Mouse (Mus musculus): ENCODE measurements at regions not wholly inside any gene's neighbourhood (a gene's known extent, or its start where the extent isn't known, plus 50 kb on each side); places are given as distances from the start of the nearest gene placed in this dataset.

DNA sequence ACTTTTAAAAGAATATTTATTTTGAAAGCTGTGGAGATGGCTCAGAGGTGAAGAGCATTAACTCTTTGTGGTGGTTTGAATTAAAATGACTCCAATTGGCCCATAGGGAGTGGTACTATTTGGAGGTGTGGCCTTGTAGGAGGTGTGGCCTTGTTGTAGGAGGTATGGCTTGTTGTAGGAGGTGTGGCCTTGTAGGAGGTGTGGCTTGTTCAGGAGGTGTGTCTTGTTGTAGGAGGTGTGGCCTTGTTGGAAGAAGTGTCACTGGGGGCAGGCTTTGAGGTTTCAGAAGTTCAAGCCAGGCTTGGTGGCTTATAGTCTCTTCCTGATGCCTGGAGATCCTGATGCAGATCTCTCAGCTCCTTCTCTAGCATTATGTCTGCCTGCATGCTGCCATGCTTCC lies 434.5 kb downstream of the Ate1 start:
- no peak for TF ChIP-seq USF1 (IDR thresholded peaks at IDR 0.05; ENCODE audit: low read depth)
- TF ChIP-seq MYOD1 (IDR thresholded peaks at IDR 0.05; ENCODE audit: control insufficient read depth, insufficient read length, low read depth): no peak
- no peak for TF ChIP-seq MAX (IDR thresholded peaks at IDR 0.05)
- Histone ChIP-seq H3K4me3 (ENCODE audit: insufficient read depth, poor library complexity, severe bottlenecking) (no peak overlapping the region), H3K79me3 (ENCODE audit: low read depth) (no peaks in the 10 kb centered on the region), H3ac (ENCODE audit: control insufficient read depth, insufficient read length, low read depth) (no peak overlapping the region), H3K27me3 (ENCODE audit: control insufficient read depth, insufficient read depth, insufficient read length) (no peaks in the 10 kb centered on the region), H3K36me3 (ENCODE audit: control insufficient read depth, insufficient read depth) (no peaks in the 10 kb centered on the region), H3K79me2 (ENCODE audit: control insufficient read depth, insufficient read depth) (no peaks in the 10 kb centered on the region)

GRCm38 (mm10) chr7:130089896-130090610 lies 430.1 kb downstream of the Ate1 start:
- Histone ChIP-seq H3K79me2 (ENCODE audit: control insufficient read depth, insufficient read depth) (no peaks in the 10 kb centered on the region), H3K36me3 (ENCODE audit: control insufficient read depth, insufficient read depth) (no peaks in the 10 kb centered on the region), H3K4me3 (ENCODE audit: insufficient read depth, poor library complexity, severe bottlenecking) (no peak overlapping the region), H3K27me3 (ENCODE audit: control insufficient read depth, insufficient read depth, insufficient read length) (no peaks in the 10 kb centered on the region), H3K79me3 (ENCODE audit: low read depth) (no peaks in the 10 kb centered on the region), H3ac (ENCODE audit: control insufficient read depth, insufficient read length, low read depth) (no peak overlapping the region)
- TF ChIP-seq MYOD1 (IDR thresholded peaks at IDR 0.05; ENCODE audit: control insufficient read depth, insufficient read length, low read depth): no peak
- TF ChIP-seq USF1 (IDR thresholded peaks at IDR 0.05; ENCODE audit: low read depth): no peak
- no peak for TF ChIP-seq CEBPB (IDR thresholded peaks at IDR 0.05; ENCODE audit: low read depth)
- TF ChIP-seq MAX (IDR thresholded peaks at IDR 0.05): no peak
- TF ChIP-seq FOSL1 (IDR thresholded peaks at IDR 0.05; ENCODE audit: insufficient read depth, low read length, poor library complexity, severe bottlenecking): no peak
- TF ChIP-seq CTCF (IDR thresholded peaks at IDR 0.05; ENCODE audit: control insufficient read depth, insufficient read depth, insufficient read length): no peak
- TF ChIP-seq MYOG (IDR thresholded peaks at IDR 0.05; ENCODE audit: control insufficient read depth, extremely low read depth, insufficient read length): no peak

GRCm38 (mm10) chr7:130091942-130092341 lies 428.2 kb downstream of the Ate1 start:
- TF ChIP-seq CTCF (IDR thresholded peaks at IDR 0.05; ENCODE audit: control insufficient read depth, insufficient read depth, insufficient read length) (no peak), MAX (IDR thresholded peaks at IDR 0.05) (no peak), MYOD1 (IDR thresholded peaks at IDR 0.05; ENCODE audit: control insufficient read depth, insufficient read length, low read depth) (no peak), MYOG (IDR thresholded peaks at IDR 0.05; ENCODE audit: control insufficient read depth, extremely low read depth, insufficient read length) (no peak), USF1 (IDR thresholded peaks at IDR 0.05; ENCODE audit: low read depth) (no peak), CEBPB (IDR thresholded peaks at IDR 0.05; ENCODE audit: low read depth) (no peak), FOSL1 (IDR thresholded peaks at IDR 0.05; ENCODE audit: insufficient read depth, low read length, poor library complexity, severe bottlenecking) (no peak)

DNA sequence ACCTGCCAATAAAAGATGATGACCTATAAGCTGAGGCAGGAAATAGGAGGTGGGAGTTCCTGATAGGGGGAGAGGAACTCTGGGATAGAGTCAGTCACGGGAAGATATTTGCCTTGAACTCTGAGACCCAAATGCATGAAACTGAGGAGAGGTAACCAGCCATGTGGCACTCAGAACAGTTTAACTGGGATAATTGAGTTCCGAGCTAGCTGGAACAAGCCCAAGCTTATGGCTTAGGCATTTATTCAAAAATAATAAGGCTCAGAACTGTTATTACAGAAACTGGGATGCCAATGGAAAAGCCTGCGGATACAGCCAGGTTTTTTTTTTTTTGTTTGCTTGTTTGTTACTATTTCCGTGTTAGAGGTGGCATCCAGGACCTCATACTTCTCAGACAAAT lies 425.0 kb downstream of the Ate1 start:
- Histone ChIP-seq H3K79me3 (ENCODE audit: low read depth) (no peaks in the 10 kb centered on the region), H3K4me3 (ENCODE audit: insufficient read depth, poor library complexity, severe bottlenecking) (no peak overlapping the region), H3K79me2 (ENCODE audit: control insufficient read depth, insufficient read depth) (no peaks in the 10 kb centered on the region), H3ac (ENCODE audit: control insufficient read depth, insufficient read length, low read depth) (no peak overlapping the region), H3K27me3 (ENCODE audit: control insufficient read depth, insufficient read depth, insufficient read length) (peaks cover 10% of the 10 kb centered on the region), H3K36me3 (ENCODE audit: control insufficient read depth, insufficient read depth) (no peaks in the 10 kb centered on the region)
- TF ChIP-seq FOSL1 (IDR thresholded peaks at IDR 0.05; ENCODE audit: insufficient read depth, low read length, poor library complexity, severe bottlenecking) (no peak), MAX (IDR thresholded peaks at IDR 0.05) (no peak), MYOD1 (IDR thresholded peaks at IDR 0.05; ENCODE audit: control insufficient read depth, insufficient read length, low read depth) (no peak), USF1 (IDR thresholded peaks at IDR 0.05; ENCODE audit: low read depth) (no peak), CTCF (IDR thresholded peaks at IDR 0.05; ENCODE audit: control insufficient read depth, insufficient read depth, insufficient read length) (no peak), MYOG (IDR thresholded peaks at IDR 0.05; ENCODE audit: control insufficient read depth, extremely low read depth, insufficient read length) (no peak), CEBPB (IDR thresholded peaks at IDR 0.05; ENCODE audit: low read depth) (no peak)

More at GRCm38 (mm10) chr7:130091942-130092341, 428.2 kb downstream of the Ate1 start:
- Histone ChIP-seq H3K27me3 (ENCODE audit: control insufficient read depth, insufficient read depth, insufficient read length) (no peaks in the 10 kb centered on the region), H3K4me3 (ENCODE audit: insufficient read depth, poor library complexity, severe bottlenecking) (no peak overlapping the region), H3K79me2 (ENCODE audit: control insufficient read depth, insufficient read depth) (no peaks in the 10 kb centered on the region), H3K79me3 (ENCODE audit: low read depth) (no peaks in the 10 kb centered on the region), H3K36me3 (ENCODE audit: control insufficient read depth, insufficient read depth) (no peaks in the 10 kb centered on the region), H3ac (ENCODE audit: control insufficient read depth, insufficient read length, low read depth) (no peak overlapping the region)

DNA sequence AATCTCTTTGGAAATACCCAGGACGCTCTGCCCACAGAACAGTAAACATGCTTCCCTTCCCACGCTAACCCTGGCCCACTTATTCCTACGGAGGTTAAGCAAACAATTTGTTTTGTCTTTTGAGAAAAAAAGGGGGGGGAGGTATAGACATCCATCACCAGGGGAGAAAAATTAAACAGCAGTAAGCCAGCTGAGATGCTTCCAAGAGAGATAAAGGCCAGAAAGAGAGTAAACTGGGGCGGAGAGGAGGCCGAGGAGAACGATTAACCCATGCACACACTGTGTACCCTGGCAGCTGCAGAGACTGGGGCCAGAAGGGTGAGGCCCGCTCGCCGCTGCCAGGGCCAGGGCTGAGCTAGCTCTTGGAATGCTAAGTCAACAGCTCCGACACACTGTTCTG lies 421.6 kb downstream of the Ate1 start:
- H3K79me3 ChIP-seq (ENCODE audit: low read depth): no peaks in the 10 kb centered on the region
- no peak overlapping the region for H3K4me3 ChIP-seq (ENCODE audit: insufficient read depth, poor library complexity, severe bottlenecking)
- H3ac ChIP-seq (ENCODE audit: control insufficient read depth, insufficient read length, low read depth): no peak overlapping the region
- peaks cover 10% of the 10 kb centered on the region for H3K27me3 ChIP-seq (ENCODE audit: control insufficient read depth, insufficient read depth, insufficient read length)
- TF ChIP-seq USF1 (IDR thresholded peaks at IDR 0.05; ENCODE audit: low read depth) (no peak), CTCF (IDR thresholded peaks at IDR 0.05; ENCODE audit: control insufficient read depth, insufficient read depth, insufficient read length) (no peak), MAX (IDR thresholded peaks at IDR 0.05) (no peak), FOSL1 (IDR thresholded peaks at IDR 0.05; ENCODE audit: insufficient read depth, low read length, poor library complexity, severe bottlenecking) (no peak), MYOD1 (IDR thresholded peaks at IDR 0.05; ENCODE audit: control insufficient read depth, insufficient read length, low read depth) (no peak)
- no peaks in the 10 kb centered on the region for H3K79me2 ChIP-seq (ENCODE audit: control insufficient read depth, insufficient read depth)
- H3K36me3 ChIP-seq (ENCODE audit: control insufficient read depth, insufficient read depth): no peaks in the 10 kb centered on the region

- TF ChIP-seq FOSL1 (IDR thresholded peaks at IDR 0.05; ENCODE audit: insufficient read depth, low read length, poor library complexity, severe bottlenecking): no peak
- no peak for TF ChIP-seq USF1 (IDR thresholded peaks at IDR 0.05; ENCODE audit: low read depth)
- no peak for TF ChIP-seq CTCF (IDR thresholded peaks at IDR 0.05; ENCODE audit: control insufficient read depth, insufficient read depth, insufficient read length)
- TF ChIP-seq MYOG (IDR thresholded peaks at IDR 0.05; ENCODE audit: control insufficient read depth, extremely low read depth, insufficient read length): no peak
- TF ChIP-seq CEBPB (IDR thresholded peaks at IDR 0.05; ENCODE audit: low read depth): no peak
- Histone ChIP-seq H3K79me2 (ENCODE audit: control insufficient read depth, insufficient read depth) (no peaks in the 10 kb centered on the region), H3K36me3 (ENCODE audit: control insufficient read depth, insufficient read depth) (no peaks in the 10 kb centered on the region), H3K27me3 (ENCODE audit: control insufficient read depth, insufficient read depth, insufficient read length) (peaks cover 10% of the 10 kb centered on the region), H3ac (ENCODE audit: control insufficient read depth, insufficient read length, low read depth) (no peak overlapping the region), H3K4me3 (ENCODE audit: insufficient read depth, poor library complexity, severe bottlenecking) (no peak overlapping the region), H3K79me3 (ENCODE audit: low read depth) (no peaks in the 10 kb centered on the region)
Measured at GRCm38 (mm10) chr7:130102671-130103070, 417.5 kb downstream of the Ate1 start.

Measured in C2C12 (cell line).